Mouse (Mus musculus): ENCODE measurements at regions not wholly inside any gene's neighbourhood (a gene's known extent, or its start where the extent isn't known, plus 50 kb on each side); places are given as distances from the start of the nearest gene placed in this dataset.

GRCm38 (mm10) chr8:26288163-26288562, 168.8 kb downstream of the Gm45692 start:
- in situ Hi-C loops (cut with MboI; ENCODE audit: low pct_ligation_motif_present, low pct_unique_long_range_greater_than_20kb, low sequenced_read_pairs): loop anchor here (25.0 kb wide), 1 partner anchor 149 kb away; no protein-coding TSS in a partner anchor
- Histone ChIP-seq H3K4me2 (ENCODE audit: insufficient read depth, low read depth, poor library complexity, severe bottlenecking) (no peak overlapping the region), H3K27me3 (replicated peaks) (no peaks in the 10 kb centered on the region), H3K4me3 (replicated peaks in 1 of 3; ENCODE audit: low read depth in 2 of 3, low read length in 2 of 3, poor library complexity in 1 of 3) (no peak overlapping the region), H3K4me1 (ENCODE audit: control insufficient read depth in 1 of 2, insufficient read depth in 2 of 2) (no peaks in the 10 kb centered on the region), H3K9me3 (replicated peaks; ENCODE audit: low read length) (peaks cover 3% of the 10 kb centered on the region), H3K36me3 (replicated peaks in 1 of 2; ENCODE audit: control insufficient read depth in 1 of 2, insufficient read depth in 1 of 2, low read length in 1 of 2) (no peaks in the 10 kb centered on the region), H3K79me2 (replicated peaks; ENCODE audit: control insufficient read depth, extremely low read depth, insufficient read depth, poor library complexity, severe bottlenecking) (no peaks in the 10 kb centered on the region), H3K27ac (ENCODE audit: insufficient read depth, low read depth) (no peak overlapping the region), H3K9ac (ENCODE audit: insufficient read depth, low read depth) (no peak overlapping the region)
- no peak for DNase-seq (ENCODE audit: extremely low read depth)
- dilution Hi-C loops (cut with MboI; ENCODE audit: extremely low pct_ligation_motif_present, extremely low pct_unique_long_range_greater_than_20kb, low sequenced_read_pairs): no loop called here
- TF ChIP-seq KAT2A (IDR thresholded peaks at IDR 0.05; ENCODE audit: insufficient replicate concordance, low read length) (no peak), CTCF (conservative IDR thresholded peaks at IDR 0.05 in 1 of 2, IDR thresholded peaks at IDR 0.05 in 1 of 2; ENCODE audit: low read depth in 2 of 2, low read length in 2 of 2) (no peak), GABPA (IDR thresholded peaks at IDR 0.05; ENCODE audit: insufficient replicate concordance, low read depth, low read length) (no peak), MXI1 (IDR thresholded peaks at IDR 0.05; ENCODE audit: low read depth, low read length) (no peak), ZMIZ1 (IDR thresholded peaks at IDR 0.05; ENCODE audit: low read depth, low read length) (no peak), MYC (IDR thresholded peaks at IDR 0.05; ENCODE audit: low read depth, low read length) (no peak), CHD2 (IDR thresholded peaks at IDR 0.05; ENCODE audit: low read length) (no peak), EP300 (IDR thresholded peaks at IDR 0.05; ENCODE audit: low read length) (no peak), USF2 (conservative IDR thresholded peaks at IDR 0.05; ENCODE audit: low read depth, low read length) (no peak), JUND (conservative IDR thresholded peaks at IDR 0.05; ENCODE audit: low read depth, low read length) (no peak), NRF1 (IDR thresholded peaks at IDR 0.05; ENCODE audit: low read depth, low read length) (no peak), TCF12 (IDR thresholded peaks at IDR 0.05; ENCODE audit: low read depth, low read length) (no peak), MAX (IDR thresholded peaks at IDR 0.05; ENCODE audit: low read length) (no peak), PAX5 (IDR thresholded peaks at IDR 0.05; ENCODE audit: low read length) (no peak), IRF4 (IDR thresholded peaks at IDR 0.05; ENCODE audit: low read depth, low read length) (no peak), SMC3 (IDR thresholded peaks at IDR 0.05; ENCODE audit: low read depth, low read length) (no peak)

DNA sequence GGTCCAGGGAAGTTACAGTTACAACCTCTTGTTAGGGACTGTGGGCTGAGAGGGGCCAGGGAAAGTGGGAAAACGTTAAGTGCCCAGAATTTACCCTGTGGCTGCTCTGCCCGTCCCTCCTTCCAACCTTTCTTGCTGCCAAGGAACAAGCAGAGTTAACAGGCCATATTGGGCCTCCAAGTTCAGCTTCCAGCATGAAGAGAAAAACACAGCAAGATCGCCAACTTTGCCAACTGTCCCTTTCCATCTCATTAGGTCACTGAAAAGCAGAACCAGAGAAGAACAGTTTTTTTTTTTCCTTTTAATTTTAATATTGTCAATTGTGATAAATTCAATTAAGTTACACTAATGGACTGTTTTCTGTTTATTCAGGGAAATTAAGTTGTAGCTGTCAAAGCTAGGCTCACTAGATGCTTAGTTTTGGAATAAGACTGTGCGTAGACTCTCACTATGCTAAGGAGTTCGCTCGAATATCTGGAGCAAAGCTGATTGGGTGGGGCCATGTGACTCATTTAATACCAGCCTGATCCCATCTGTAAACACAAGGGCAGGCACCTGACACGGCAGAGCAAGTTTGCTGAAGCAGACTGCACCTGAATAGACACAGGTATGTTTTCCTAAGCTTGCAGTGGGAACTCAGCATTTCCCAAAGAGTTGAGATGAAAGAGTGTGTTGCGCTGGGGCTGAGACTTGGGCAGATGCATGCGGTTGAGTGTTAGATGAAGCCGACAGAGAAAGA, 178.9 kb downstream of the Gm45692 start:
- Histone ChIP-seq H3K36me3 (replicated peaks in 1 of 2; ENCODE audit: control insufficient read depth in 1 of 2, insufficient read depth in 1 of 2, low read length in 1 of 2) (no peaks in the 10 kb centered on the region), H3K4me1 (ENCODE audit: control insufficient read depth in 1 of 2, insufficient read depth in 2 of 2) (peaks cover 4 to 24% of the 10 kb centered on the region in 2 experiments), H3K27me3 (replicated peaks) (no peaks in the 10 kb centered on the region), H3K9me3 (replicated peaks; ENCODE audit: low read length) (no peaks in the 10 kb centered on the region), H3K4me2 (ENCODE audit: insufficient read depth, low read depth, poor library complexity, severe bottlenecking) (no peak overlapping the region), H3K9ac (ENCODE audit: insufficient read depth, low read depth) (no peak overlapping the region), H3K27ac (ENCODE audit: insufficient read depth, low read depth) (no peak overlapping the region), H3K4me3 (replicated peaks in 1 of 3; ENCODE audit: low read depth in 2 of 3, low read length in 2 of 3, poor library complexity in 1 of 3) (no peak overlapping the region), H3K79me2 (replicated peaks; ENCODE audit: control insufficient read depth, extremely low read depth, insufficient read depth, poor library complexity, severe bottlenecking) (no peaks in the 10 kb centered on the region)
- dilution Hi-C loops (cut with MboI; ENCODE audit: extremely low pct_ligation_motif_present, extremely low pct_unique_long_range_greater_than_20kb, low sequenced_read_pairs) (no loop called here), in situ Hi-C loops (cut with MboI; ENCODE audit: low pct_ligation_motif_present, low pct_unique_long_range_greater_than_20kb, low sequenced_read_pairs) (loop anchor here (25.0 kb wide), 1 partner anchor 139 kb away; no protein-coding TSS in a partner anchor)
- TF ChIP-seq ZNF384 (IDR thresholded peaks at IDR 0.05; ENCODE audit: low read depth, low read length) (no peak), HCFC1 (IDR thresholded peaks at IDR 0.05; ENCODE audit: low read depth, low read length) (no peak)
- no peak for DNase-seq (ENCODE audit: extremely low read depth)
